Mouse (Mus musculus): Measurements from ENCODE around the gene Kif28.
"Not testable (repeated sequence)": the region's sequence is repeated elsewhere in the genome, so short reads cannot be mapped to it uniquely, and the experiment has no call there.

The Kif28 gene

DNA sequence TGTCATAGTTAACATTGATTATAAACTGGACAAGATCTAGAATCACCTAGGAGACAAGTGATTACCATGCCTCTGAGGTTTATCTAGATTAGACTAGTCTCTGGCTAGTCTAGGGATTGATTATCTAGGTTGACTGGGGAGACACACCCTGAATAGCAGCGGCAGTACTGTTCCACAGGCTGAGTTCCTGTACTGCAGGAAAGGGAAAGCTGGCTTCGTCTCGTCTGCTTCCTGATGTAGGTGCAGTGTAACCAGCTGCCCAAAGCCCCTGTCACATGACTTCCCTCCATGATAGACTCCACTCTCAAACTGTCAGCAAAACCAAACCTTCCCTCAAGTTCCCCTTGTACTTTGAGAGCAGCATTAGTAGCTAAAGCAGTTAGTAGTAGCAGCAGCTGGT lies 40.9 kb downstream of the Kif28 start:
- no peak for DNase-seq (ENCODE audit: low read depth)

DNA sequence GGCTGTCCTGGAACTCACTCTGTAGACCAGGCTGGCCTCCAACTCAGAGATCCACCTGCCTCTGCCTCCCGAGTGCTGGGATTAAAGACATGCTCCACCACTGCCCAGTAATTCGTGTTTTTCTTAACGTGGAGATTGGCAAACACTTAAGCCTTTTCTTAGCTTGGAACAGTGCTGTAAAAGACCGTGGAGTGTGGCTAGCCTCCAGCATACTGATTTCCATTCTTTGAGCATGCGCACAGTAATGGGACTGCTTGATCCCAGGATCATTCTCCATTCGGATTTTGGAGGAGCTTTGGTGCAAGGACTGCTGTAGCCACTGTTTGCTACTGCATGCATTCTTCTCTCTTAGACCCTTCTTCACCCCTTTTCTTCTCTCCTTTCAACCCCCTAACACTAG lies 55.6 kb downstream of the Kif28 start:
- no peak for DNase-seq (ENCODE audit: low read depth)

DNA sequence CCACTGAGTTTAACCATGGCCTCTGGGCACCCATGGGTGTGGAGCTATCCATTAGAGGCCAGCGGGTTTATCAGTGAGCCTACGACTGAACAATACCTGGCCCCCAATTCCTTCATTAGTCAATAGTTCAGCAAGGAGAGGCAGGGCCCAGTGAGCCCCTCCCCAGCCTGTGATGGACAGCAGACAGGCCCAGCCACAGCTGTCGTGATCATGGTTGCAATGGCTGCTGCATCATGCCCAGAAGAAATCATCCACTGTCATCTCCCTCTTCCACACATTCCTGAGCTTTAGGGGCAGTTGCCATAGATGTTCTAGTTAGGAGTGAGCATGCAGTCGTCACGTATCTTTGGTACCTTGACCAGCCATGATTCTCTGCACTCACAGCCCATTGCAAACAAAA lies 56.2 kb downstream of the Kif28 start:
- DNase-seq (ENCODE audit: low read depth), result no peak

DNA sequence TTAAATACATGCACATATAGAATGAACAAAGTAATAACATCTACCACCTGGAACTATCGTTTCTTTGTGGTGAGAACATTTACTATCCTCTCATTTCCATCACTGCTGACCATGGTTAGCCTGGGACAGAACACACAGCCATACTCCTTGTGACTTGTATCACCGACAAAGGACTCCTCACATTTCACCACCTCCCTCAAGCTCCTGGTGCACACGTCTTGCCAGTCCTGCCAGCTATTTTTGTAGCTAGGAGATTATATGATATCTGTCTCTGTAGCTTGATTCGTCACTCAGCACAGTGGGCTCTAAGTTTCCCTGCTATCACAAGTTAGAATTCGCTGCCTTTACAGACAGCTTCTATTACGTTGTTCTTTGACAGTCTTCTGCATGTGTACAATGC lies 56.7 kb downstream of the Kif28 start:
- DNase-seq (ENCODE audit: low read depth), result no peak

DNA sequence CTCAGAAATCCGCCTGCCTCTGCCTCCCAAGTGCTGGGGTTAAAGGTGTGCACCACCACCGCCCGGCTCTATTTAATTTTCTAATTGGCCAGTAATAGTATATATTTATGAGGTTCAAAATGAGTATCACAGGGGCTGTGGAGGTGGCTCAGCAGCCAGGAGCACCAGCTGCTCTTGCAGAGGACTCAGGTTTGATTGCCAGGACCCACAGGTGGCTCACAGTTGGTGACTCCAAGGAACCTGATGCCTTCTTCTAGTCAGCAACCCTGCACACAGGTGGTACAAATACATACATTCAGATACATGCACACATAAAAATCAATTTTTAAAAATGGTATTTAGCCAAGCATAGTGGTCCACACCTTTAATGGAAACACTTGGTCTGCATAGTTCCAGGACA lies 57.1 kb downstream of the Kif28 start:
- no peak for DNase-seq (ENCODE audit: low read depth)

DNA sequence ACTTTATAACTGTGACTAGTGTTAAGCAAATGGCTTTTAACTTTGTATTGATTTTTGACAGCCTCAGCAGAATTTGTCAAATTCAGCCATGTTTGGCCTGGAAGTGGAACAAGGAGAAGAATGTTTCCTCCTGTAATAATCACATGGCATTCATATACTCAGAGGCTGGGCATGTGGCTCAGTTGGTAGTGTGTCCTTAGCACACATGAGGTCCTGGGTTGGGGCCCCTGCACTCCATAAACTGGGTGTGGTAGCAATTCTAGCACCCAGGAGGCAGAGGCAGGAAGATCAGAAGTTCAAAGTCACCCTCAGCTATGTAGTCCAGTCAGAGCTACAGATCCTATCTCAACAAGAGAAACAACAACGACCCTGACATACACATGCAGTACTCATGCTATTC lies 57.8 kb downstream of the Kif28 start:
- DNase-seq (ENCODE audit: low read depth), result no peak

DNA sequence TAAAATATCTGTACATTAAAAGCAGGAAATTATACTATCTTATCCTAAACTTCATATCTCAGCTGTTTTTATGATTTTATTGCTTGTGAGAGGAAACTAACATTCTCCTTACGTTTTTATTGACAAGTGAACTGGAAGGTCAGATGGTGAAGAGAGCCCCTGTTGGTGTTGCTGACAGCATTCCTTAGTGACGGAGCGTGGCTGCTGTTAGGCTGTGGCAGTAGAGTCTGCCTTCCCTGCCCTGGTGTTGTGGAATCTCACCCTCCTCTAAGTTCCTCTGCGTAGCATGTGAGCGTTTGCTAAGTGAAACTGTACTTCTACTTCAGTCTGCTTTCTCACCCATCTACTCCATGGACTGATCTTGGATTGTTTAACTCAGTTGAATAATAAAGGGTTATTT lies 58.3 kb downstream of the Kif28 start:
- DNase-seq (ENCODE audit: low read depth), result no peak

DNA sequence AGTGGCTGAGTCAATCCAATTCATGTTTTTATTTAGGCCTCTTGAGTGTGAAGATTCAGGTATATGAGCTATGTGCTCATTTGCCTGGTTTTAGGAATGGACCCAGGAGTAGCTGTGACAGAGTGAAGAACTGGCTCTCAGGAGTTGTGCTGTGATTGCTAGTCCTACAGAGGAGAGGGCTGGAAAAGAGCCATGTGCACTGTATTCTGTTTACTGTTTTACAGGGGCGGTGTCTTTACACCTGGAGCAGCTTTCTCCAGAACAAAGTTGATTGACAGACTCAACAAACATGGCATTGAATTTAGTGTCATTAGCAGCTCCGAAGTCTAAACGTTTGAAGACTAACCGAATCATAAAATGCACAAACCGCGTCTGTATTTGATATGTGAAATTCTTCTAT lies 58.7 kb downstream of the Kif28 start:
- no peak for DNase-seq (ENCODE audit: low read depth)

DNA sequence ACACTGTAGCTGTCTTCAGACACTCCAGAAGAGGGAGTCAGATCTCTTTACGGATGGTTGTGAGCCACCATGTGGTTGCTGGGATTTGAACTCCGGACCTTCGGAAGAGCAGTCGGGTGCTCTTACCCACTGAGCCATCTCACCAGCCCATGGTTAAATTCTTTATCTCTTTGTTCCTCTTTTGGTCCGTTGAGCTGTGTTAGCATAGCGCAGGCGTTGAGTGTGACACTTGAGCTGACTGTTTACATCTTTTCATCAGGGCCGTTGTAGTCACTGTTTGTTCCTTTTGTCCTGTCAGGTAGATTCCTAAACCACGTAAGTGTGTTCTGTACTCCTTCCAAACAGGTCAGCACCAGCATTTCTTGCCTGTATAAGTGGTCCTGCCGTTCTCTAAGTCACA lies 62.3 kb downstream of the Kif28 start:
- DNase-seq (ENCODE audit: low read depth), result not testable (repeated sequence)

DNA sequence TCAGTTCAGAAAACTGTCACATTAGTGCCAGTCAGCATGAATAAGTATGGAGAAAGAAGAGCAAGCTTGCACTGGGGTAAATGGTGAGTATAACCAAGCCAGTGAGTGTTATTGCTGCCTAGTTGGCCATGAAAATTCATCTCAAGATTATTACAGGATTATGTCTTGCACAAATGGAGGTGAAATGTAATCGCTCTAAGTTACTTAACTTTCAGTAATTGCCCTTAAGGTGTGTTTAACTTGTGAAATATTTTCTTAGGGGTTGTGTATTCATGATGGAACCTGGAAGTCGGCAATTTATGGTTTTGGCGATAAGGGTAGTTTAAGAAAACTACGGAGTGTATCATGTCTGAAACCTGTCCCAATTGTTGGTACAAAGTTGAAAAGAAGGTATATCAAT lies 65.7 kb downstream of the Kif28 start:
- DNase-seq (ENCODE audit: low read depth), result no peak

DNA sequence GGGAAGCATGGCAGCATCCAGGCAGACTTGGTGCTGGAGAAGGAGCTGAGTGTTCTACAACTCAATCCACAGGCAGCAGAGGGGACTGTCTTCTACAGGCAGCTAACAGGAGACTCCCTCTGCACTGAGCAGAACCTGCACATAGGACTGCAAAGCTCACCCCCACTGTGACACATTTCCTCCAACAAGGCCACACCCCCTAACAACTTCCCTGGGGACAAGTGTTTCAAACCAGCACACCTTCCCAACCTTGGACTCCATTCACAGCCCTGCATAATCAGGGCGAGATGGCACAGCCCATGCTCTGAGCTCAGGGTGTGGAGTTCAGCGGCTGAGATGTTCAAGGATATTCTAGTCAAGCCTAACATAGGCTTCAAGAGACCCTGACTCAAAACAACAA lies 68.0 kb downstream of the Kif28 start:
- DNase-seq (ENCODE audit: low read depth), result no peak

DNA sequence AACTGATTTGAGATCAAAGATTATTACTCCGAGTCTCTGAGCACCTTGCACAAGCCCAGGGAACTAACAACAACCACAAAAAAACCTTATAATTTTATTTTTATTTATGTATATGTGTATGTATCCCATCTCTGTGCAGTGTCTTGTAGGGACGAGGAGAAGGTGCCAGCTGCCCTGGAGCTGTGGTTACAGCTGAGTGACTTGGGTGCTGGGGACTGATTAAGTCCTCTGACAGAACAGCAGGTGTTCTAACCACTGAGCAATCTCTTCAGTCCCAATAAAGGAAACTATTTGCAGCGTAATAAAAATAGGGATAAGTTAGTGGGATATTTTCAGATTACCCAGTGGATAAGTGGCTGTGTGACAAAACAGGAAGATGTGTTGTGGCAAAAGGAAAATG lies 70.7 kb downstream of the Kif28 start:
- DNase-seq (ENCODE audit: low read depth), result no peak

DNA sequence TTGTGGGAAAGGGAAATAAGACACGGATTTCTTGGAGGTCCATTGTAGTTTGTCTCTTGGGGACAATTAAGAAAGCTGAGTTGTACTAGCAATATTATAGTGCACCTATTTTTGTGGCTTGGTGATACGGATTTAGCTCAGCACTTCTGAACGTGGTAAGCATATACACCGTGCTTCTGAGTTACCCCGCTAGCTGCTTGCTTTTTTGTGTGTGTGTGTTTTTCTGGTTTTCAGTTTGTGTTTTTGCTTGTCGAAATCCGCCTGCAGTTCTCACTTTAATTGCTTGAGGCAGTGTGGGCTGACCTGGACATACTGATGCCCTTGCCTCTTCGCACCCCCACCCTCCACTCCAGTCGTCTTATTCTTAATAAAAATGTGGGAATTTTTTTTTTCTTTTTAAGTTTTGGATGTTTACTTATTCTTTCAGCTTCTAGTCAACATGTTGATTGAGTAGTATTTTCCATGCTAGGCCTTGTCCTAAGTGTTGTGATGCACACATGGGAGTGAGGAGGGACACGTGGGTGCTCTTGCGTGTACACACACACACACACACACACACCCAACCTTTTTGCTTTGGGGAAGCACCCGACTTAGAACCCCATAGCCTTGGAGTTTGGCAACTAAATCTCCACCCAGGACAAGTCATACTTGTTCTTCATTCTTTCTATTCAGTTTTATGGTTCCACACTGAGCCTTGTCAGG lies 76.1 kb downstream of the Kif28 start:
- DNase-seq (ENCODE audit: low read depth), result peak; percentile 57

DNA sequence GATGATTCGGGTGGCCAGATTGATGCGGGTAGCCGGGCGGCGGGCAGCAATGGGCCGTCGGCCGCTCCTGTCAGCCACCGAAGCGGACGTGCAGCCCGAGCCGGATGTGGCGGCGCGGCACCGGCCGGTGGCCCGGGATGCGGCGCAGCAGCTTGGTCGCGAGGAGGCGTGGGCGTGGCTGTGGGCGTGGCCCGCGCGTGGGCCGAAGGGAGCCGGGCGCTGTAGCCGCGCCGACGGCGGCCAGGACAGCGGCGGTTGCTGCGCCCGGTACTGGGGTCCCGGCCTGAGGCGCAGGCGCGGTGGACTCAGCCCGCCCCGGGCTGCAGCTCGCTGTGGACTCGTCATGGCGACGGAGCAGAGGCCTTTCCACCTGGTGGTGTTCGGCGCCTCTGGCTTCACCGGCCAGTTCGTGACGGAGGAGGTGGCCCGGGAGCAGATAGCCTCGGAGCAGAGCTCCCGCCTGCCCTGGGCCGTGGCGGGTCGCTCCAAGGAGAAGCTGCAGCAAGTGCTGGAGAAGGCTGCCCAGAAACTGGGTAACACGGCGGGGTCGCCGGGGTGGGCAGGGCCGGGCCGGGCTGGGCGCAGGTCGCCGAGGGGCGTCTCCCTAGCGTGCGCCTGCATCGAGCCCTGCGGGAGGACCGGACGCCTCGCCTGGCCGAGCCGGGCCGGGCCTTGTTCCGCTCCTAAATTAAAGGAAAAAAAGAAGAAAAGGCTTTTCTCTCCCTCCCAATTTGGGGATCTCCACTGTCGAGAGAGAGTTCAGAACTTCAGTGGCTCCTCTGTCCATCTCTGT lies 76.9 kb downstream of the Kif28 start, which contains the start of gene Sccpdh:
Gene Sccpdh (plus strand): TSS at position 198 of the 793 bp plus-strand sequence.
- DNase-seq (ENCODE audit: low read depth), result peak; percentile 90

DNA sequence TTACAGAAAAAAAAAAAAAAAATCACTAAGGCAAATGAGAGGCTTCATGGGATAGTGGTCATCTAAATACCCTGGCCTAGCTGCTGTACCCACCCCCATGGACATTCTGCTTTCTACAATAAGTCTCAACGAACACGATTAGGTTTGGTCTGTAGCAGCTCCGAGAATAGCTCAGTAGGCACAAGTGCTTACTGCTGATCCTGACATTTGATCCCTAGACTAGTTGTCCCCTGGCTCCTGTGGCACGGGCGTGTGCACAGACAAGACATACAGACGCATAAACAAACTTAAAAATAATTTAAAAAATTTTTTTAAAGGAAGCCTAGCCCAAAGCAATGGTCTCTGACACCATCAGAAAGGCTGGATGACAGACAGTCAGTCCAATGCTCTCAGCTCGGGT lies 77.6 kb downstream of the Kif28 start:
- no peak for DNase-seq (ENCODE audit: low read depth)

DNA sequence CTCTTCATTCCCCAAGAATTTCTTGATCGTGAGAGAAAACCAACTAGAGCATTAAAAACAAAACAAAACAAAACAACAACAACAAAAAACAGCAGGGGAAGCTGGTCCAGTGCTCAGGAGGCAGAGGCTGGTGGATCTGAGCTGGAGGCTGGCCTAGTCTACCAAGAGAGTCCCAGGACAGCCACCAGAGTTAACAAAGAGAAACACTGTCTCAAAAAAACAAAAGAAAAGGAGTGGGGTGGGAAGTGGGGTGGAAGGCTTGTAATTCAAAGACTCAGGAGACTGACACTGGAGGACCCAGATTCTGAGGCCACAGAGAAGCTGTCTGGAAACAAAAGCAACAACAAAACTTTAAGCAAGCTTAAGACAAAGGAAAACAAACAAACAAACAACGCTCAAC lies 78.1 kb downstream of the Kif28 start:
- no peak for DNase-seq (ENCODE audit: low read depth)

DNA sequence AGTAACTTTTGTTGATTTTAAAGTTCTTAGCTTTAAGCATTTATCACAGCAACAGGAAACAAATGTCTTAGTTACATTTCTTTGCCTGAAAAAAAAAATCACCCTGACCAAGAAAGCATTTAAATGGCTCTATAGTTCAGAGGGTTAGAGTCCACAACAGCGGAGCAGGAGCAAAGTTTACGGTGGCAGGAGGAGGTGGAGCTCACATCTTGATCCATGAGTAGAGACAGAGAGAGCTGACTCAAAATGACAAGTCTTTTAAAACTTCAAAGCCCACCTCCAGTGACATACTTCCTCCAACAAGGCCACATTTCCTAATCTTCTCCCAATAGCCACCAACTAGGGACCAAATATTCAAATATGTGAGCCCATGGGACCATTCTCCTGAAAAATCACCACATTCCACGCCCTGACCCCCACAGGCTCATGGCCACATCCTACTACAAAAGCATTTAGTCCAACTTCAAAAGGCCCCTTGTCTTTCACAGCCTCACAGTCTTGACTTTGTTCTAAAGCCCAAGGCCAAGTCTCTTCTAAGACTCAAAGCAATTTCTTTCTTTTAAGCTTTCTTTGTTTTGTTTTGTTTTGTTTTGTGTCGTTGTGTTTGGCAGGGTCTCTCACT lies 80.7 kb downstream of the Kif28 start:
- no peak for DNase-seq (ENCODE audit: low read depth)

DNA sequence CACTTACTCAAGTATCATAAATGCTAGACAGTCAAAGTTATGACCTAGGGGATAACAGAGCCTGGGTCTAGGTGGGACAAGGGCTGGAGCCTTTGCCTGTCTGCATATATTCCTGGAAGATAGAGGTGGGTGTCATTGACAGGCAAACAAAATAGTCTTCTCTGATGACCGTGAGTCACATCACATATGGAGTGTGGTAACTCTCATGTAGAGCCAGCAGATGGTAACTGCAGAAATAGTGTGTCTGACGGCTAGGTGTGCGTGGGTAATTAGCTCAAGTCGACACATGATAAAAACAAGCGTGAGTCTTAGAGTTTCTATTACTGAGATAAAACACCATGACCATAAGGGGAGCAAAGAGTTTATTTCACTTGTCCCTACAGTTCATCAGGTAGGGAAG lies 82.0 kb downstream of the Kif28 start:
- no peak for DNase-seq (ENCODE audit: low read depth)

DNA sequence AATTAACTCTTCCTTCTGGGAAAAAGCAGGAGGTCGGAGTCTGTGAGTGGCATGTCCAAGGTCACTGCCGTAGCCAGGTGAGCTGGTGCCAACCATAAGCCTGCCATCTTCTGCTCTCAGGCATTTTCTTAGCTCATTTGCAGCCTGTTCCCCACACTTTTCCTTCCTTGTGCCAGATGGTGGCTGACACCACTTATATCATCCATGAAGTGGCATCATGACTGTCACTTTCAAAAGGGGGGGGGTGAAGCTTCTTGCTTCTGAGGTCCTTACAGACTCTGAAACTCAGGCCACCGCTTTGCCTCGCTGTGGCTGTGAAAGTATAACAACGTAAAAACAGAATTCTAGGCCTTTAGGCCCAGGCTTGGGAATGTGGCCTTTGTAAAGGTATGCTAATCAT lies 93.8 kb downstream of the Kif28 start:
- DNase-seq (ENCODE audit: low read depth), result no peak

DNA sequence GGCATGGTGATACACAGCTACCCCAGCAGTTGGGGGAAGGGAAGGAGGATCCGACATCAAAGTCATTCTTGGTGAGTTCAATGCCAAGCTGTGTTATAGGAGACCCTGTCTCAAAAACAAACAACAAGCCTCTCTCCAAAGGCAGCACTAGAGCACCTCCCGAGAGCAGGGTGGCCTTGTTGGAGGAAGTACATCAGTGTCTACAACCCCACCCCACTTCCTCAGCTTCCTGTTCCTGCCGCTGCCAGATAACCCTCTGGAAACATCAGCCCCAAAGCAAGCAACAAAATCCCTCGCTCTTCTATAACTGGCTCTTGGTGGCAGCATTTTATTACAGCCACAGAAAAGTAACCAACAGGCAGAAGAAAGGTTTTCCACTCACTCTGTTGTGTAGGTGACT lies 94.8 kb downstream of the Kif28 start:
- DNase-seq (ENCODE audit: low read depth), result no peak

DNA sequence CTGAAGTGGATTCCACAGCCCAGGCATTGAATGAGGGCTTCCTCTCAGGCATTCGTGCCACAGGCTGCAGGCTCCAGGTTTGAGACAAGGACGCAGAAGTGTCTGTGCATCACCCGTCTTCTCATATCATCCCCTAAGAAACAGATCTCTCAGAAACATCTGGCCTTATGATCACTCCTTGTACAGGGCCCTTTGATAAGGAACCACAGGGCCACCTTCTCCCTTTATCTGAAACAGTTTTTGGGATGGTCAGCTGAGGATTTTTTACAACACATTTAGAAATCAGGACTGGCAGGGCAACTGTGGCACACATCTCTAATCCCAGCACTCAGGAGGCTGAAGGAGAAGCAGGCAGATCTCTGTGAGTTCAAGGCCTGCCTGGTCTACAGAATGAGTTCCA lies 95.7 kb downstream of the Kif28 start:
- DNase-seq (ENCODE audit: low read depth), result no peak

DNA sequence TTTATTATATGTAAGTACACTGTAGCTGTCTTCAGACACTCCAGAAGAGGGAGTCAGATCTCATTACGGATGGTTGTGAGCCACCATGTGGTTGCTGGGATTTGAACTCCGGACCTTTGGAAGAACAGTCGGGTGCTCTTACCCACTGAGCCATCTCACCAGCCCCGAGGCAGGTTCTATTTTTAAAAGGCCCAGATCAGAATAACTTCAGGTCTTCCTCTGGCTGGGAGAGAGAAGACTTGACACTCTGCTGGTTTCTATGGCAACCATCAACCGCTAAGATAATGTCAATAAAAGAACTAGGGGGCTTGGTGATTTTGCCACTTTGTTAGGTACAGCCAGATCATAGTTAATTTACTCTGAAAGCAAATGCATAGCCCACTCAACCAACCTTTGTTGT lies 96.4 kb downstream of the Kif28 start:
- DNase-seq (ENCODE audit: low read depth), result not testable (repeated sequence)

DNA sequence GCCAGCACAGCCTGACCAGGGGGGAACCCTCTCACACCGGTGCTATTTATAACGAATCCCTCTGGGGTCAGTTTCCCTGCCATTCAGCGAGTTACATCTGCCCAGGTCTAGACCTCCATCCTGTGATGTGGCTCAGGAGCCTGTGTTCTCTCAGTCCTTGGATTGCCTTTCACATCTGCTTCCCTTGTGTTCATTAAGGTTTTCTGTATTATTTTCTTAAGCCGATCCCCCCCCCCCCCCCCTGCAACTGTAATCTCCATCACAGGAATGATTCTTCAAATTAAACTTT lies 99.1 kb downstream of the Kif28 start:
- DNase-seq (ENCODE audit: low read depth), result no peak
